Mouse (Mus musculus) layer of hippocampus, adult 9-10 months (tissue): ENCODE data around the gene Bcl9l.

Source experiments
- DNase-seq: peaks from one replicate; pipeline ENCODE4 v3.0.0; 2022; ENCODE audit warnings: low spot score

Bcl9l gene

GRCm38 (mm10) chr9:44498421-44499355 is 16.1 kb downstream of the Bcl9l start:
- no peak for DNase-seq

- no peak for DNase-seq
Observed at GRCm38 (mm10) chr9:44499356-44500162, 16.9 kb downstream of the Bcl9l start.

- no peak for DNase-seq
Observed at GRCm38 (mm10) chr9:44500163-44500533, 17.5 kb downstream of the Bcl9l start.

GRCm38 (mm10) chr9:44500638-44501175 is 18.1 kb downstream of the Bcl9l start:
- DNase-seq: no peak

- DNase-seq: no peak
Observed at GRCm38 (mm10) chr9:44501206-44501879, 18.7 kb downstream of the Bcl9l start.

GRCm38 (mm10) chr9:44502006-44502405 is 19.4 kb downstream of the Bcl9l start:
- no peak for DNase-seq

- no peak for DNase-seq
Observed at GRCm38 (mm10) chr9:44504893-44505823, 22.5 kb downstream of the Bcl9l start.

- DNase-seq: no peak
Observed at GRCm38 (mm10) chr9:44505824-44506467, 23.3 kb downstream of the Bcl9l start.

- DNase-seq: no peak
Observed at GRCm38 (mm10) chr9:44506566-44506965, 23.9 kb downstream of the Bcl9l start.

GRCm38 (mm10) chr9:44507345-44507744 is 24.7 kb downstream of the Bcl9l start:
- no peak for DNase-seq

GRCm38 (mm10) chr9:44508124-44508619 is 25.5 kb downstream of the Bcl9l start:
- DNase-seq: no peak

- no peak for DNase-seq
Observed at GRCm38 (mm10) chr9:44508721-44509486, 26.3 kb downstream of the Bcl9l start.

GRCm38 (mm10) chr9:44509487-44510354 is 27.1 kb downstream of the Bcl9l start:
- no peak for DNase-seq

- DNase-seq: no peak
Observed at GRCm38 (mm10) chr9:44510355-44510871, 27.8 kb downstream of the Bcl9l start.

GRCm38 (mm10) chr9:44510872-44511601 is 28.4 kb downstream of the Bcl9l start:
- DNase-seq: no peak

GRCm38 (mm10) chr9:44511935-44512716 is 29.5 kb downstream of the Bcl9l start:
- no peak for DNase-seq

GRCm38 (mm10) chr9:44512717-44513003 is 30.0 kb downstream of the Bcl9l start:
- DNase-seq: no peak
